In genomic region chr13:51476991-51477390, GRCm38 (mm10) we compare ENCODE assay signal across 27 mouse cellular contexts.
DNase-seq lines count a peak whose midpoint lies in the region; TF ChIP-seq lines count a peak whose summit lies in the region.
"Had no signal": no experiment of that assay in that cellular context is flagged by ENCODE, and none has a peak within 500 bp of the region (broad histone marks: within the 10 kb centered on the region; RNA-seq: fewer than 3 reads in every experiment).

No protein-coding gene starts in this region.

- H3K27me3 ChIP-seq in spleen, adult 2 months (ENCODE audit: control insufficient read depth, insufficient read depth, low read length) = no peaks in the 10 kb centered on the region
- H3K27me3 ChIP-seq: embryonic facial prominence, embryonic 13.5 days; forebrain, embryonic 12.5 days; forebrain, embryonic 15.5 days; heart, embryonic 12.5 days; hindbrain, embryonic 15.5 days; intestine, embryonic 15.5 days had no signal

- H3K36me3 ChIP-seq in spleen, adult 2 months (ENCODE audit: control insufficient read depth, insufficient read depth, low read length) = no peaks in the 10 kb centered on the region
- H3K36me3 ChIP-seq in ES-E14 (ENCODE audit: control insufficient read depth, insufficient read depth, low read length, poor library complexity, severe bottlenecking) = no peaks in the 10 kb centered on the region
- H3K36me3 ChIP-seq: embryonic facial prominence, embryonic 10.5 days; embryonic facial prominence, embryonic 13.5 days; forebrain, embryonic 12.5 days; forebrain, embryonic 15.5 days; G1E; heart, embryonic 12.5 days; heart, embryonic 15.5 days; hindbrain, embryonic 15.5 days; intestine, embryonic 15.5 days had no signal

- TF ChIP-seq CTCF in spleen, adult 2 months (IDR thresholded peaks at IDR 0.05; ENCODE audit: extremely low read depth, insufficient read depth, insufficient read length, insufficient replicate concordance) = no peak
- TF ChIP-seq CTCF in olfactory bulb, adult 2 months (IDR thresholded peaks at IDR 0.05; ENCODE audit: insufficient read depth, low read depth, low read length) = no peak

- no peaks in the 10 kb centered on the region for H3K4me1 ChIP-seq in spleen, adult 2 months (ENCODE audit: control insufficient read depth, insufficient read depth, insufficient read length)
- H3K4me1 ChIP-seq in ES-E14 (ENCODE audit: control insufficient read depth in 2 of 2, insufficient read depth in 2 of 2, low read length in 2 of 2, poor library complexity in 1 of 2) = no peaks in the 10 kb centered on the region
- H3K4me1 ChIP-seq in olfactory bulb, adult 2 months (ENCODE audit: control insufficient read depth, insufficient read depth, low read length) = peaks cover 5% of the 10 kb centered on the region; the same call in 1 of the 2 replicates
- H3K4me1 ChIP-seq: embryonic facial prominence, embryonic 10.5 days; embryonic facial prominence, embryonic 13.5 days; forebrain, embryonic 12.5 days; forebrain, embryonic 15.5 days; heart, embryonic 12.5 days; heart, embryonic 15.5 days; hindbrain, embryonic 15.5 days; intestine, embryonic 15.5 days had no signal

- 83% methylated on average over 10 of the region's 10 CpGs for WGBS in spleen, adult 2 months
- WGBS in olfactory bulb, adult 2 months = 65% methylated on average over 10 of the region's 10 CpGs

- in situ Hi-C loops in ES-E14 (cut with MboI; ENCODE audit: low sequenced_read_pairs in 2 of 2, unreplicated experiment in 2 of 2) = no loop called here

- H3K4me3 ChIP-seq in spleen, adult 2 months (ENCODE audit: extremely low read depth, insufficient read depth, insufficient read length) = no peak overlapping the region
- no peak overlapping the region for H3K4me3 ChIP-seq in ES-E14 (ENCODE audit: insufficient read depth in 1 of 2, low read depth in 1 of 2, low read length in 2 of 2, poor library complexity in 1 of 2, severe bottlenecking in 1 of 2)
- no peak overlapping the region for H3K4me3 ChIP-seq in olfactory bulb, adult 2 months (ENCODE audit: insufficient read depth, low read depth, low read length)
- H3K4me3 ChIP-seq: embryonic facial prominence, embryonic 10.5 days; embryonic facial prominence, embryonic 13.5 days; erythroblast, embryonic 14.5 days; forebrain, embryonic 12.5 days; forebrain, embryonic 15.5 days; gastrocnemius, adult 2 months; heart, embryonic 12.5 days; heart, embryonic 15.5 days; hindbrain, embryonic 15.5 days; intestine, embryonic 15.5 days had no signal

- H3K9ac ChIP-seq in ES-E14 (ENCODE audit: insufficient read depth, low read depth, low read length, poor library complexity, severe bottlenecking) = no peak overlapping the region
- H3K9ac ChIP-seq: embryonic facial prominence, embryonic 13.5 days; forebrain, embryonic 12.5 days; forebrain, embryonic 15.5 days; heart, embryonic 12.5 days; heart, embryonic 15.5 days; hindbrain, embryonic 15.5 days; intestine, embryonic 15.5 days had no signal

- no peak for DNase-seq in spleen, adult 2 months (ENCODE audit: low read depth in 1 of 2, low spot score in 2 of 2)
- no peak for DNase-seq in spleen, postnatal 4 days (ENCODE audit: low spot score in 2 of 2)
- no peak for DNase-seq in ES-E14 (ENCODE audit: low read depth, low spot score)
- no peak for DNase-seq in liver
- DNase-seq in embryo, embryonic 11 days = no peak
- DNase-seq: adrenal gland, adult 2 months; adrenal gland, postnatal 14 days; cerebellum, adult 11 months; cerebellum, adult 2 months; cerebellum, adult 9-11 months; cerebellum, postnatal 25 days; gastrocnemius, adult 2 months; gastrocnemius, postnatal 14 days; heart, adult 18-20 months; heart, postnatal 10 days; heart, postnatal 36 days had no signal

- no peak for TF ChIP-seq POLR2A in spleen, adult 2 months (IDR thresholded peaks at IDR 0.05; ENCODE audit: low read depth, low read length)
- no peak for TF ChIP-seq POLR2A in olfactory bulb, adult 2 months (IDR thresholded peaks at IDR 0.05; ENCODE audit: insufficient read depth, low read depth, low read length)

- H3K9me3 ChIP-seq in ES-E14 (ENCODE audit: control insufficient read depth, insufficient read depth, low read depth, low read length) = no peaks in the 10 kb centered on the region
- H3K9me3 ChIP-seq: embryonic facial prominence, embryonic 10.5 days; embryonic facial prominence, embryonic 13.5 days; forebrain, embryonic 12.5 days; forebrain, embryonic 15.5 days; heart, embryonic 12.5 days; heart, embryonic 15.5 days; hindbrain, embryonic 15.5 days; intestine, embryonic 15.5 days had no signal

- H3K27ac ChIP-seq in spleen, adult 2 months (ENCODE audit: insufficient read depth, low read length) = peak overlapping the region; percentile 15; the same call in 1 of the 2 replicates
- H3K27ac ChIP-seq in ES-E14 (ENCODE audit: insufficient read depth, low read depth, low read length, poor library complexity, severe bottlenecking) = no peak overlapping the region
- 0 out of 2 replicates have a peak overlapping the region, but pooled peaks have one; percentile 30 for H3K27ac ChIP-seq in olfactory bulb, adult 2 months (ENCODE audit: insufficient read depth, low read depth, low read length)
- H3K27ac ChIP-seq: embryonic facial prominence, embryonic 10.5 days; embryonic facial prominence, embryonic 13.5 days; forebrain, embryonic 12.5 days; forebrain, embryonic 15.5 days; gastrocnemius, adult 2 months; heart, embryonic 15.5 days; hindbrain, embryonic 15.5 days; intestine, embryonic 15.5 days had no signal

TF ChIP-seq in ES-E14, 5 proteins besides CTCF, POLR2A, EP300 and RAD21:
- TF ChIP-seq MAFK (IDR thresholded peaks at IDR 0.05; ENCODE audit: insufficient read depth, low read depth, low read length) = peak; percentile 62; the same call in 1 of the 2 replicates
- TF ChIP-seq ZC3H11A (IDR thresholded peaks at IDR 0.05; ENCODE audit: borderline replicate concordance, low read depth, low read length) = no peak
- TF ChIP-seq ZNF384 (IDR thresholded peaks at IDR 0.05; ENCODE audit: low read depth, low read length) = no peak
- TF ChIP-seq HCFC1 (IDR thresholded peaks at IDR 0.05; ENCODE audit: borderline replicate concordance, insufficient read depth, low read length) = no peak
- no peak for TF ChIP-seq CHD2 (IDR thresholded peaks at IDR 0.05; ENCODE audit: low read depth, low read length)
TF ChIP-seq in ES-E14: peak in this region for 1.
